Mouse (Mus musculus) 3134 (cell line): ENCODE data around the gene Gstcd.

Experiments
- DNase-seq: peaks from one replicate; pipeline ENCODE4 v3.0.0-alpha.2; 2011; ENCODE audit warnings: low spot score; ENCODE audit not compliant: insufficient read length; ENCODE audit errors: extremely low read depth

The Gstcd gene

GRCm38 (mm10) chr3:132944609-132945008, 147.2 kb downstream of the Gstcd start:
- no peak for DNase-seq

GRCm38 (mm10) chr3:132944193-132944592, 147.6 kb downstream of the Gstcd start:
- DNase-seq = no peak

DNA sequence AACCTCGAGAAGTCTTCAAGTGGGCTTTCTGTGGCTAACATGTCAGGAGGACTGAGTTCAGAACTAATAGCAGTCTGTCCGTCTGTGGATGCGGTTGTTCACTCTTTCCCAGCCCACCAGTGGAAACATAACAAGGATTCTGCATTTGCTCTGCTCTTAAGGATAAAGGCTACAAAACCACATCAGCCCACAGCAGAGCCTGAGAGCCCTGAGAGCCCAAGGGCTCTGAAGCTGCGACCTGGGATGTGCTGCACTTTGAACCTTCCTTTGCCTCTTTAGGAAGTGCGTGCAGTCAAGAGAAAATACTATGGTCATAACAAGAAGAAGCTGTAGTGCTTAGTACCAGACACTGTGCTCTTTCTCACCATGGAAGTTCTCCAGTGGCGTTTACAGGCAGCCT, 149.1 kb downstream of the Gstcd start:
- DNase-seq = no peak

DNA sequence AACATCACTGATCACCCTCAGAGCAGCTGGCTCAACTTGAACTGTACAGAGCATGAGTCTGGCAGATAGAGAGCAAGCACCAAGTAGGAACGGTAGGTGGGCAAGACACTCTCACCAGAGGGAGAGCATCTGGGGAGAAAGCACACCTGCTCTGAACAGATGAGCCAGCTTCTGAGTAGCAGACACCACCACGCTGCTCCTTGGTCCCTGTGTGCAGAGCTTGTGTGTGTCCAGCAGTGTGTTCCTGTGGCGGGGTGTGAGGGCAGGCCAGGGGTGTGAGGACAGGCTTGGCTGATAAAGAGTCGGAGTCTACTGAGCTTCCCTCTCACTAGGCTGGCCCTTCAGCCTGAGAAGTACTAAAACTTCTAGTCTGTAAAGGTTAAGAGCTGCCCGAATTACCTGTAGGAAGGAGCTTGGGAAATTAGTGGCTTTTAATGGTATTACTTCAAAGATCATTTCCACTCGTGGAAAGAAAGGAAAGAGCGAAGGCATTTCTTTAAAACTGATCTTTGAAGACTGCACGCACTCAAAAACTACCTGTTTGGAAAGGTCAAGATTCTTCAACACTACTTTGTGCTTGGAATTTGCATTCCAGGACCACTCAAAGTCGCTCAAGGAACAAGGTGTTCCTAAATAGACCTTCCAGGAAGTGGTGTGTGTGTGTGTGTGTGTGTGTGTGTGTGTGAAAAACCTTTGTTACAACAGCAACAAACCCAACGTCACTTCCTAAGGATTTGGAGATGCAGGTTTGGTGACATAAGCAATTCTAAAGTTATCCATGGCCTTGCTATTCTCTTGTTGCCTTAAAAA, 151.4 kb downstream of the Gstcd start:
- no peak for DNase-seq

GRCm38 (mm10) chr3:132939006-132939405, 152.8 kb downstream of the Gstcd start:
- DNase-seq = no peak

DNA sequence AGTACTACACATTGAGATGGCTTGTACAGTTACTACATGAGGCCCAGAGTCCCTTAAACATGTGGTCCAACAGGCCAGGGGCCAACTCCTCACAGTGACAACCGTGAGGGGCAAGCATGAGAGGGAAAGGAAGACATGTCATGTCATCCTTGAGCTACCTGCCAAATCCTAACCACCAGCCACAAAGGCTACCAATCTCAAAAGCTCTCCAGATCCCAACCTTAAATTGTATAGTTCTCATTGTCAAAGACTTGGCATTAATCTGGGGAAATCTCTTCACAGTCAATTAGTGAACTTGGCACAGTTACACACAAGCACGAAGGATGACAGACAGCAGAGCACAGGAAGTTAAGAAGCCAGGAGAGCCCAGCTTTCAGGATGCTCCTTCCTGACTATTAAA, 157.2 kb downstream of the Gstcd start:
- DNase-seq = no peak
